Comparison of ENCODE assay signal across 8 mouse cellular contexts in the genomic region with DNA sequence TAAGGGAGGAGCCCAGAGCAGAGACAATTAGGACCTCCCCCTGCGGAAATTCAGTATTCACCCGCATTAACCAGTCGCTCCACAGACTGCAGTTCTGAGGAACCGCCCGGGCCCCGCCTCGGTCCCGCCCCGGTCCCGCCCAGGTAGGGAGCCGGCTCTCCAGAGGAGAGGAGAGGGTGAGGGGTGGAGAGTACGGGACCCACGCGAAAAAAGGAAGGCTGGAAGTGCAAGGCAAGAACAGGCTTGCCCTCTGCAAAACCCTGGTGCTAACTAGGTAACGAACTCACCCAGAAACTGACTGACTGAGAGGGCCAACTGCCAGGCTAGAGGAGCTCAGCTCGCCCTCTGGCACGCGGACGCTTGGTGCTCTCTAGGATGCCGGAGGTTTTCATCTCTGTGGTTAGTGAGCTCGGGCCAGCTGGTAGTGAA. TPM values are rescaled to one million over a fixed set of nuclear protein-coding genes. Genes with fewer than 3 reads are reported as not detected.
DNase-seq lines count a peak whose midpoint lies in the region; ATAC-seq and TF ChIP-seq lines count a peak whose summit lies in the region.

No protein-coding gene starts in this region.

- peak; percentile 100 for ATAC-seq in cerebellum, adult (ENCODE audit: insufficient number of reproducible peaks, low FRiP score, low TSS enrichment)
- ATAC-seq in forebrain, embryonic 13.5 days: peak; percentile 100
- ATAC-seq in neural tube, embryonic 15.5 days (ENCODE audit: low FRiP score): peak; percentile 99

- no peaks in the 10 kb centered on the region for H3K4me1 ChIP-seq in ES-Bruce4 (ENCODE audit: control insufficient read depth, insufficient read depth, low read length)
- H3K4me1 ChIP-seq in forebrain, embryonic 13.5 days: peaks cover 3% of the 10 kb centered on the region; the same call in 1 of the 2 replicates
- H3K4me1 ChIP-seq in neural tube, embryonic 15.5 days: 0 out of 2 replicates have a peak, but pooled peaks cover 4% of the 10 kb centered on the region

- no peak overlapping the region for H3K27ac ChIP-seq in ES-Bruce4 (ENCODE audit: insufficient read depth, low read length)
- peak overlapping the region; percentile 69 for H3K27ac ChIP-seq in forebrain, embryonic 13.5 days
- H3K27ac ChIP-seq in neural tube, embryonic 15.5 days (replicated peaks): peak overlapping the region; percentile 89

- no peaks in the 10 kb centered on the region for H3K9me3 ChIP-seq in ES-Bruce4 (replicated peaks; ENCODE audit: control insufficient read depth, insufficient read depth, low read length, poor library complexity, severe bottlenecking)
- H3K9me3 ChIP-seq in forebrain, embryonic 13.5 days (replicated peaks): no peaks in the 10 kb centered on the region
- H3K9me3 ChIP-seq in neural tube, embryonic 15.5 days (replicated peaks): no peaks in the 10 kb centered on the region

- peak overlapping the region; percentile 63 for H3K4me2 ChIP-seq in forebrain, embryonic 13.5 days
- peak overlapping the region; percentile 68 for H3K4me2 ChIP-seq in neural tube, embryonic 15.5 days

- intact Hi-C loops in heart, postnatal 14 days (cut with DNase I): loop anchor here (2.0 to 5.0 kb wide), 2 partner anchors 54 to 103 kb away; a partner anchor contains a TSS

- H3K27me3 ChIP-seq in ES-Bruce4 (ENCODE audit: control insufficient read depth, insufficient read depth, low read length, poor library complexity, severe bottlenecking): no peaks in the 10 kb centered on the region
- no peaks in the 10 kb centered on the region for H3K27me3 ChIP-seq in forebrain, embryonic 13.5 days
- H3K27me3 ChIP-seq in neural tube, embryonic 15.5 days (replicated peaks): no peaks in the 10 kb centered on the region

- WGBS in forebrain, embryonic 13.5 days: under 1% methylated on average over 21 of the region's 21 CpGs
- WGBS in neural tube, embryonic 15.5 days: 0% methylated on average over 21 of the region's 21 CpGs

- no peaks in the 10 kb centered on the region for H3K36me3 ChIP-seq in ES-Bruce4 (ENCODE audit: control insufficient read depth, insufficient read depth, low read length, poor library complexity, severe bottlenecking)
- H3K36me3 ChIP-seq in forebrain, embryonic 13.5 days (ENCODE audit: poor library complexity, severe bottlenecking): no peaks in the 10 kb centered on the region
- H3K36me3 ChIP-seq in neural tube, embryonic 15.5 days: no peaks in the 10 kb centered on the region

- no peak for TF ChIP-seq CTCF in ES-Bruce4 (IDR thresholded peaks at IDR 0.05; ENCODE audit: low read depth, low read length)

- peak overlapping the region; percentile 89 for H3K4me3 ChIP-seq in ES-Bruce4 (ENCODE audit: low read depth, low read length)
- peak overlapping the region; percentile 65 for H3K4me3 ChIP-seq in forebrain, embryonic 13.5 days
- H3K4me3 ChIP-seq in neural tube, embryonic 15.5 days (replicated peaks): peak overlapping the region; percentile 73

- no peak for TF ChIP-seq EP300 in ES-Bruce4 (IDR thresholded peaks at IDR 0.05; ENCODE audit: insufficient read depth, low read depth, low read length)

- H3K9ac ChIP-seq in ES-Bruce4 (ENCODE audit: low read depth, poor library complexity, severe bottlenecking): peak overlapping the region; percentile 9
- peak overlapping the region; percentile 68 for H3K9ac ChIP-seq in forebrain, embryonic 13.5 days
- H3K9ac ChIP-seq in neural tube, embryonic 15.5 days (replicated peaks): peak overlapping the region; percentile 59

- peak; percentile 79 to 82 for DNase-seq in heart, postnatal 14 days
- peak; percentile 73 for DNase-seq in layer of hippocampus, adult 11-12 months (ENCODE audit: low spot score)
- peak; percentile 79 to 83 for DNase-seq in lung, adult 18-20 months
- peak; percentile 78 for DNase-seq in testis, postnatal 14 days (ENCODE audit: low spot score)

- TF ChIP-seq POLR2A in ES-Bruce4 (IDR thresholded peaks at IDR 0.05; ENCODE audit: insufficient read depth, low read length): no peak

RNA-seq across cellular contexts. Expression of a gene that starts 5.0 kb away (rescaled TPM):
- 3.2 and 7.4 TPM in 2 replicates for polyA plus RNA-seq in ES-Bruce4 (2011; ENCODE audit: insufficient read depth, insufficient read length, low read depth, missing spikeins)
- 7.5 TPM in 2 replicates for polyA plus RNA-seq in forebrain, embryonic 13.5 days (2015; fragmentation: Nextera tagmentation; extraction: Ambion mirVana)
- total RNA-seq in heart, postnatal 14 days (2021): 100 to 1,000 TPM; 233 to 256 TPM
- 8.5 and 9.7 TPM in 2 replicates for polyA plus RNA-seq in neural tube, embryonic 15.5 days (2015; fragmentation: Nextera tagmentation; extraction: Ambion mirVana)

RNA-seq across cellular contexts. Expression of a gene that starts 11.2 kb away (rescaled TPM):
- polyA plus RNA-seq in ES-Bruce4 (2011; ENCODE audit: insufficient read depth, insufficient read length, low read depth, missing spikeins): 0.52 TPM in 1 of 2 replicates, not detected in the other
- 0.21 and 0.54 TPM in 2 replicates for polyA plus RNA-seq in forebrain, embryonic 13.5 days (2015; fragmentation: Nextera tagmentation; extraction: Ambion mirVana)
- 10 to 100 TPM; 25.3 to 25.6 TPM for total RNA-seq in heart, postnatal 14 days (2021)
- polyA plus RNA-seq in neural tube, embryonic 15.5 days (2015; fragmentation: Nextera tagmentation; extraction: Ambion mirVana): 0.24 and 0.41 TPM in 2 replicates

RNA-seq across cellular contexts. Expression of a gene that starts 24.7 kb away (rescaled TPM):
- 15.2 and 16.1 TPM in 2 replicates for polyA plus RNA-seq in ES-Bruce4 (2011; ENCODE audit: insufficient read depth, insufficient read length, low read depth, missing spikeins)
- polyA plus RNA-seq in forebrain, embryonic 13.5 days (2015; fragmentation: Nextera tagmentation; extraction: Ambion mirVana): 6.1 and 7.4 TPM in 2 replicates
- 10 to 100 TPM; 11.7 to 12.3 TPM for total RNA-seq in heart, postnatal 14 days (2021)
- 4.3 and 4.9 TPM in 2 replicates for polyA plus RNA-seq in neural tube, embryonic 15.5 days (2015; fragmentation: Nextera tagmentation; extraction: Ambion mirVana)

RNA-seq across cellular contexts. Expression of a gene that starts 27.0 kb away (rescaled TPM):
- not detected in 2 replicates for polyA plus RNA-seq in ES-Bruce4 (2011; ENCODE audit: insufficient read depth, insufficient read length, low read depth, missing spikeins)
- polyA plus RNA-seq in forebrain, embryonic 13.5 days (2015; fragmentation: Nextera tagmentation; extraction: Ambion mirVana): not detected in 2 replicates
- total RNA-seq in heart, postnatal 14 days (2021): not detected
- polyA plus RNA-seq in neural tube, embryonic 15.5 days (2015; fragmentation: Nextera tagmentation; extraction: Ambion mirVana): not detected in 2 replicates

RNA-seq across cellular contexts. Expression of a gene that starts 27.5 kb away (rescaled TPM):
- polyA plus RNA-seq in ES-Bruce4 (2011; ENCODE audit: insufficient read depth, insufficient read length, low read depth, missing spikeins): 0.58 and 0.59 TPM in 2 replicates
- polyA plus RNA-seq in forebrain, embryonic 13.5 days (2015; fragmentation: Nextera tagmentation; extraction: Ambion mirVana): 7.3 and 7.7 TPM in 2 replicates
- 1 to 10 TPM in 1 of 2 experiments, under 1 TPM in 1; 0.93 to 1.3 TPM for total RNA-seq in heart, postnatal 14 days (2021)
- 8.7 and 10.0 TPM in 2 replicates for polyA plus RNA-seq in neural tube, embryonic 15.5 days (2015; fragmentation: Nextera tagmentation; extraction: Ambion mirVana)

Comparison
In these comparisons a context has a peak if more than half of its experiments do, and no peak if none do; other contexts are left out.
1. H3K9ac ChIP-seq: peak in every context shown above with its lines; median percentile 68 in forebrain, embryonic 13.5 days; 59 in neural tube, embryonic 15.5 days; 9 in ES-Bruce4.